Mouse (Mus musculus): ENCODE measurements around the gene Map4k3. TPM values are rescaled to one million over a fixed set of nuclear protein-coding genes. Genes with fewer than 3 reads are reported as not detected.
"Not testable (repeated sequence)": the region's sequence is repeated elsewhere in the genome, so short reads cannot be mapped to it uniquely, and the experiment has no call there.

Gene Map4k3
- polyA plus RNA-seq, 1 experiment: 46.7 TPM

- H3K27ac ChIP-seq (ENCODE audit: insufficient read depth, low read length): no peak overlapping the region
- H3K4me1 ChIP-seq (ENCODE audit: control insufficient read depth, insufficient read depth, low read length): no peaks in the 10 kb centered on the region
- no peak for TF ChIP-seq CTCF (IDR thresholded peaks at IDR 0.05; ENCODE audit: extremely low read depth, insufficient read depth, low read length)
- TF ChIP-seq POLR2A (IDR thresholded peaks at IDR 0.05; ENCODE audit: extremely low read depth, insufficient read depth, low read length): no peak
- H3K4me3 ChIP-seq (ENCODE audit: insufficient read depth, low read length): no peak overlapping the region
Measured at GRCm38 (mm10) chr17:80568441-80568840, 159.8 kb downstream of the Map4k3 start.

GRCm38 (mm10) chr17:80564611-80564924, 163.7 kb downstream of the Map4k3 start:
- TF ChIP-seq POLR2A (IDR thresholded peaks at IDR 0.05; ENCODE audit: extremely low read depth, insufficient read depth, low read length) (no peak), CTCF (IDR thresholded peaks at IDR 0.05; ENCODE audit: extremely low read depth, insufficient read depth, low read length) (peak; percentile 34; the same call in 1 of the 2 replicates)
- Histone ChIP-seq H3K4me3 (ENCODE audit: insufficient read depth, low read length) (no peak overlapping the region), H3K27ac (ENCODE audit: insufficient read depth, low read length) (0 out of 2 replicates have a peak overlapping the region, but pooled peaks have one; percentile 51), H3K4me1 (ENCODE audit: control insufficient read depth, insufficient read depth, low read length) (no peaks in the 10 kb centered on the region)

- H3K4me3 ChIP-seq (ENCODE audit: insufficient read depth, low read length); H3K4me1 ChIP-seq (ENCODE audit: control insufficient read depth, insufficient read depth, low read length): not testable (repeated sequence)
- 0 out of 2 replicates have a peak overlapping the region, but pooled peaks have one; percentile 51 for H3K27ac ChIP-seq (ENCODE audit: insufficient read depth, low read length)
Measured at GRCm38 (mm10) chr17:80563762-80564610, 164.3 kb downstream of the Map4k3 start.

GRCm38 (mm10) chr17:80562792-80563191, 165.5 kb downstream of the Map4k3 start:
- Histone ChIP-seq H3K27ac (ENCODE audit: insufficient read depth, low read length) (no peak overlapping the region), H3K4me3 (ENCODE audit: insufficient read depth, low read length) (no peak overlapping the region), H3K4me1 (ENCODE audit: control insufficient read depth, insufficient read depth, low read length) (no peaks in the 10 kb centered on the region)
- TF ChIP-seq POLR2A (IDR thresholded peaks at IDR 0.05; ENCODE audit: extremely low read depth, insufficient read depth, low read length) (no peak), CTCF (IDR thresholded peaks at IDR 0.05; ENCODE audit: extremely low read depth, insufficient read depth, low read length) (no peak)

- Histone ChIP-seq H3K27ac (ENCODE audit: insufficient read depth, low read length) (no peak overlapping the region), H3K4me1 (ENCODE audit: control insufficient read depth, insufficient read depth, low read length) (no peaks in the 10 kb centered on the region), H3K4me3 (ENCODE audit: insufficient read depth, low read length) (no peak overlapping the region)
- no peak for TF ChIP-seq POLR2A (IDR thresholded peaks at IDR 0.05; ENCODE audit: extremely low read depth, insufficient read depth, low read length)
- peak; percentile 97 for TF ChIP-seq CTCF (IDR thresholded peaks at IDR 0.05; ENCODE audit: extremely low read depth, insufficient read depth, low read length)
Measured at GRCm38 (mm10) chr17:80560669-80561401, 167.4 kb downstream of the Map4k3 start.

- Histone ChIP-seq H3K27ac (ENCODE audit: insufficient read depth, low read length) (no peak overlapping the region), H3K4me1 (ENCODE audit: control insufficient read depth, insufficient read depth, low read length) (no peaks in the 10 kb centered on the region), H3K4me3 (ENCODE audit: insufficient read depth, low read length) (no peak overlapping the region)
- TF ChIP-seq POLR2A (IDR thresholded peaks at IDR 0.05; ENCODE audit: extremely low read depth, insufficient read depth, low read length) (no peak), CTCF (IDR thresholded peaks at IDR 0.05; ENCODE audit: extremely low read depth, insufficient read depth, low read length) (no peak)
Measured at GRCm38 (mm10) chr17:80559745-80560144, 168.5 kb downstream of the Map4k3 start.

- no peak for TF ChIP-seq POLR2A (IDR thresholded peaks at IDR 0.05; ENCODE audit: extremely low read depth, insufficient read depth, low read length)
- peak; percentile 34; the same call in 1 of the 2 replicates for TF ChIP-seq CTCF (IDR thresholded peaks at IDR 0.05; ENCODE audit: extremely low read depth, insufficient read depth, low read length)
- no peaks in the 10 kb centered on the region for H3K4me1 ChIP-seq (ENCODE audit: control insufficient read depth, insufficient read depth, low read length)
- no peak overlapping the region for H3K27ac ChIP-seq (ENCODE audit: insufficient read depth, low read length)
- no peak overlapping the region for H3K4me3 ChIP-seq (ENCODE audit: insufficient read depth, low read length)
Measured at GRCm38 (mm10) chr17:80559050-80559449, 169.2 kb downstream of the Map4k3 start.

GRCm38 (mm10) chr17:80558583-80558982, 169.7 kb downstream of the Map4k3 start:
- no peak overlapping the region for H3K27ac ChIP-seq (ENCODE audit: insufficient read depth, low read length)
- H3K4me1 ChIP-seq (ENCODE audit: control insufficient read depth, insufficient read depth, low read length): no peaks in the 10 kb centered on the region
- no peak overlapping the region for H3K4me3 ChIP-seq (ENCODE audit: insufficient read depth, low read length)
- TF ChIP-seq CTCF (IDR thresholded peaks at IDR 0.05; ENCODE audit: extremely low read depth, insufficient read depth, low read length): no peak
- no peak for TF ChIP-seq POLR2A (IDR thresholded peaks at IDR 0.05; ENCODE audit: extremely low read depth, insufficient read depth, low read length)

- Histone ChIP-seq H3K4me1 (ENCODE audit: control insufficient read depth, insufficient read depth, low read length) (peaks cover 1% of the 10 kb centered on the region; the same call in 1 of the 2 replicates), H3K27ac (ENCODE audit: insufficient read depth, low read length) (no peak overlapping the region), H3K4me3 (ENCODE audit: insufficient read depth, low read length) (no peak overlapping the region)
- no peak for TF ChIP-seq POLR2A (IDR thresholded peaks at IDR 0.05; ENCODE audit: extremely low read depth, insufficient read depth, low read length)
- no peak for TF ChIP-seq CTCF (IDR thresholded peaks at IDR 0.05; ENCODE audit: extremely low read depth, insufficient read depth, low read length)
Measured at GRCm38 (mm10) chr17:80557461-80557860, 170.8 kb downstream of the Map4k3 start.

Measured in cortical plate, adult 2 months (tissue).